Mouse (Mus musculus): ENCODE measurements around the gene Cep57l1.

DNA sequence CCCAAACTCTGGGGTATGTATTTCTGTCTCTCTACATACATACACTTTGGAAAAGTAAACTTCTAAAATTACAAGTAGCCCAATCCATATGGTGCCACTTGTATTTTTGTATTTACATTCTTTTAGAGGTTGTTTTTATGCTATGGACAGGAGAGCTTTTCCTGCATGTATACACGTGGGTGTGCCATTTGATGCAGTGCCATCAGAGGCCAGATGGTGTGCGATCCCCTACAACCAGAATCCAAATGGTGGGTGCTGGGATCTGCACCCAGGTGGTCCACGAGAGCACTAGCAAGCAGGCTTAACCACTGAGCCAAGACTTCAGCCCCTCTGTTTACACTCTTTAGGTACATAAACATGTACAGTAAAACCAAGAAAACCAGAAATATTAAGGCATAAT is 60.4 kb downstream of the Cep57l1 start:
- TF ChIP-seq POLR2A (IDR thresholded peaks at IDR 0.05; ENCODE audit: borderline replicate concordance, low read depth, low read length) (no peak), CTCF (IDR thresholded peaks at IDR 0.05; ENCODE audit: low read depth, low read length) (no peak)
